Mouse (Mus musculus): Measurements from ENCODE around the gene Nsun5.

Nsun5 gene

DNA sequence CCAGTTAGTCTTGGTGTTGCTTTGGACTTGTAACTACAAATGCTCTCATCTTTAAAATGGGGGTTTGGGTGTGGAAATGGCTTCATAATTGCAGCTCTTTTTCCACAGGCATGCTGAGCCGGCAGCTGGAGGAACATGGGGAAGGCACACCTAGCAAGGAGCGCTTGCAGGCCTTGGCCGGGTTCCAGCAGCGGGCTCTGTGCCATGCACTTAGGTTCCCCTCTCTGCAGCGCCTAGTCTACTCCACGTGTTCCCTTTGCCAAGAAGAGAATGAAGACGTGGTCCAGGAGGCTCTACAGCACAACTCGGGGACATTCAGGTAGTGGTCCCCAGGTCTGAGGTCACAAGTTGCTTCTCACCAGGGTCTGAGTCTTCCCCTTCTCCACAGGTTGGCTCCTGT, 5.4 kb downstream of the Nsun5 start:
- peak in 1 of 2 experiments; percentile 51 for DNase-seq

DNA sequence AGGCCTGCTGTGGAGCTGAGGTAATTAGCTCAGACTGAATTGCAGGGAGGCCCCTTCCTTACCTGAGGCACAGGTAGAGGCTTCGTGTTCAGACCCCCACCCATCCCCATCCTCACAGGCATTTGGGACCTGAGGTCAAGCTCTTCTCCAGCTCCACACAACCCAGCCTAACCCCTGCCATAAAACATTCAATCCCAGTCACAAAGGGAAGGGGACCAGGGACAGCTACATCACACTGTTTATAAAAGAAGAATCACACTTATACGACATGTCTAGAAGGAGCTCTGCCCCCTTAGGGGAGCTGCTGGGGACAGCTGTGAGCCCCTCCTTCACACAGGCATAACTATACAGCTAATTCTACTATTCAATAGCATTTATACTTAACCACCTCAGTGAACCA, 6.6 kb downstream of the Nsun5 start:
- no peak for DNase-seq

- DNase-seq = no peak
Measured at GRCm38 (mm10) chr5:135380681-135381080, 10.9 kb downstream of the Nsun5 start.

DNA sequence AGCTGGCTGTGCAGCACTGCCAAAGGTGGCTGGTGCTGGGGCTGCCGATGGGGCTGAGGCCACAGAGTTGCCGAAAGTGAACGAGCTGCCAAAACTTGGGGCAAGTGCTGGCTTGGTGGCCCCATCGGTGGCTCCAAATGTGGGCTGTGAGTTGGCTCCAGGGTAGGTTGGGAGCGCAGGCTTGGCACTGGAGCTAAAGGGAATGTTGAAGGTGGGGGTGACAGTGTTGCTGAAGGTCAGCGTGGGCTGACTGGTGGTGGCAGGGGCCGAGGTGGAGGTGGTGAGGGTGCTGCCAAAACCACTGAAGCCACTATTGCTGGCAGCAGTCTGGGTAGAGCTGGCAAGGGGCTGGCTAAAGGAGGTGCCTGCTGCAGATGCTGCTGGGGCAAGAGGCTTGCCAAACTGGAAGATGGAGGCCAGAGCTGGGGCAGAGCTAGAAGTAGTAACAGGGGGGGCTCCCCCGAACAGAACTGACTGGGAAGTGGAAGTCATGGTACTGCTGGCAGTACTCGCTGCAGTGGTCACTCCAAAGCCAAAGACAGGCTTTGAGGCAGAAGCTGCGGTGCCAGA, 11.7 kb downstream of the Nsun5 start:
- DNase-seq = no peak

DNA sequence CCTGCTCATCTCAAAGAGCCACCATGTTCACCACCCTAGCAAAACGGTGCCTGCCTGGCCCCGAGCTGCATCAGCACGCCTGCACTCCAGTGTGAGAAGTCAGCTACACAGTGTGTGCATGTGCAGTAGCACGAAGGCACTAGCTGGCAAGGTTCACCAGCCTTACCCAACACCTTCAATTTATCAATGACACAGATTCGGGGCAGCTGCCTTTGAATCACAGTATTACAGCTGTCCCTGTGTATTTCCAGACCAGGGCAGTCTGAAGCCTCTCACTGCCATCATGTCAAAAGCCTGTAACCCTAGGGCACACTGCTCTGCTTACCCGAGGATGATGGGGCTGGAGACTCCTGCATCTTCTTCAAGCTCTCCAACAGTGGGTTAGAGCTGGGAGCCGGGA, 13.0 kb downstream of the Nsun5 start:
- no peak for DNase-seq

DNA sequence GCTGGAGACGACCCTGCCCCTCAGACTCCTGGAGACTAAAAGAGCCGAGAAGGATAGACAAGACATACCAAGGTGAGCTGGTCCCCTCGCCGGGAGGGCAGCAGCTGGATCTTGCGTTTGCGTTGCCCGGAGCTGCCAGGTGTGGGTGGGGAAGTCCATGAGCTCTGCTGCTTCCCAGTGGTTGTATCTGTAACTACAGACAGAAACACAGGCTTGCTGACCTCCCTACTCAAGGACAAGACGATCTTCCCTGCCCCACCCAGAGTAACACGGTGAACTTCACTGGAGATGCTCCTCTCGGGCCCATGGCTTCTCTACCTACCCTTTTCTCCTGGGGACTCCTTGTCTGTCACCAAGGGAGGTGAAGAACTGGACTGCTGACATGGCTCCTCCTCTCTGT, 14.0 kb downstream of the Nsun5 start:
- no peak for DNase-seq

GRCm38 (mm10) chr5:135394004-135394823, 24.5 kb downstream of the Nsun5 start, which contains the start of gene Pom121:
TSS of gene Pom121 (minus strand) at chr5:135394546.
- DNase-seq = peak; percentile 82 to 85

GRCm38 (mm10) chr5:135395826-135396225, 26.1 kb downstream of the Nsun5 start:
- peak in 1 of 2 experiments; percentile 33 for DNase-seq

GRCm38 (mm10) chr5:135399382-135399781, 29.6 kb downstream of the Nsun5 start:
- DNase-seq = no peak

- peak; percentile 80 for DNase-seq
Measured at GRCm38 (mm10) chr5:135400244-135400643, 30.5 kb downstream of the Nsun5 start.

DNA sequence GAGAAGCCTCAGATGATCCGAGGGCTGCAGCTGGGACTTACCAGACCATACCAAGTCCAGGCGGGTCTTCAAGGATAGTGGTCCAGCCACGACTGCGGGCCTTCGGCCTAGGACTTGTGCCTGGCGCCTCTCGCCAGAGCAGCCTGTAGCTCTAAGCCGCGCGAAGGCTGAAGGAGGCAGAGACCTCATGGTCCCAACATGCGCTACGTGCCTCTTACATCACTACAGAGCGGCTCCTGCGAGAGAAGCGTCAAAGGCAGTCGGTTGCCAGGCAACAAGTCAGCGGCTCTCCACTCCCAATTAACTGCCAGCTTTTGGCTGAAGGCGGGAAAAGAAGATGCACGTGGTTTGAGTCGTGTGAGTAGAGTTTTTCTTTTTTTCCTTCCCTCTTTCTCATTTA, 34.9 kb downstream of the Nsun5 start:
- no peak for DNase-seq

- DNase-seq = no peak
Measured at GRCm38 (mm10) chr5:135405437-135405836, 35.7 kb downstream of the Nsun5 start.

DNA sequence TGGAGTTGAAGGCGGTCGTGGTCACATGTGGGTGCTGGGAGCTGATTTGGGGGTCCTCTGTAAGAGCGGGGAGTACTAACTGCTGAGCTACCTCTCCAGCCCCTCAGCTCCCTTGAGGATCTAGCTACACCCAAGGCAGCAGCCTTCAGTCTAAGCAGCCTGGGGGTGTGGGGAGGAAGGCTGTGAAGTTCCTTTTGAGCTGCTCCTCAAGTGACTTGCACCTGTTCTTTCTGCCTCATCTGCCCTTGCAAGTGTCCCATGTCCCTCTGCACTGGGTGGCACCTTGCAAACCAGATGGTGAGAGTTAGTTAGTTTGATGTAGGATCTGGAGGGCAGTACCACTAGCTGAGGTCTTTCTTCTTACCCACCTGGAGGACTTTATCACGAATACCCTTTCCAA, 38.4 kb downstream of the Nsun5 start:
- no peak for DNase-seq

DNA sequence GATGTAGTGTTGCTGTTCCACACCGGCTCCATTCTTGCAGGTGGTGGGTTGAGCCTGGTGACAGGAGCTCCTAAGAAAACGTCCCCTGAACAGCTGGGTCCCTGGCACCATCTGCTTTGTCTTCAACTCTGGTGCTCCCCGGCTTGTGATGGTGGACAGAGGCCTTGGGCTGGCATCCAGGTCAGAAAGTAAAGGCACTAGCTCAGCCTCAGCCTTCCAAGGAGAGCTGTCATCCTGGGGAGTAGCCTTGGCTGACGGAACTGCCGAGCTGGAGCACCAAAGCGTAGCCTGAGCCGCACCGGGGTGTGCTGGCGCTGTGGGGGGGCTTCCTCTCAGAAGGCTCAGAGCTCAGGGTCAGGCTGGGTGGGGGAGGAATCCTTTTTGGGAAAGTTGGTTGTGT, 40.5 kb downstream of the Nsun5 start:
- DNase-seq = no peak

Data from cerebellum, postnatal 36 days (tissue).